Mouse (Mus musculus) adrenal gland, postnatal 14 days (tissue): ENCODE results near the gene Cox14. TPM values are rescaled to one million over a fixed set of nuclear protein-coding genes. Genes with fewer than 3 reads are reported as not detected.

ENCODE experiments used
- DNase-seq: peaks from one replicate; pipeline ENCODE4 v3.0.0; 2021; ENCODE audit warnings: mixed read lengths
- total RNA-seq: library from RNA; stranded (reverse); gene quantifications from 2 replicates; pipeline ENCODE4 v1.2.3, GENCODE M21; 2021

Gene Cox14
- total RNA-seq, 1 experiment from 2014 or later: 177 TPM

DNA sequence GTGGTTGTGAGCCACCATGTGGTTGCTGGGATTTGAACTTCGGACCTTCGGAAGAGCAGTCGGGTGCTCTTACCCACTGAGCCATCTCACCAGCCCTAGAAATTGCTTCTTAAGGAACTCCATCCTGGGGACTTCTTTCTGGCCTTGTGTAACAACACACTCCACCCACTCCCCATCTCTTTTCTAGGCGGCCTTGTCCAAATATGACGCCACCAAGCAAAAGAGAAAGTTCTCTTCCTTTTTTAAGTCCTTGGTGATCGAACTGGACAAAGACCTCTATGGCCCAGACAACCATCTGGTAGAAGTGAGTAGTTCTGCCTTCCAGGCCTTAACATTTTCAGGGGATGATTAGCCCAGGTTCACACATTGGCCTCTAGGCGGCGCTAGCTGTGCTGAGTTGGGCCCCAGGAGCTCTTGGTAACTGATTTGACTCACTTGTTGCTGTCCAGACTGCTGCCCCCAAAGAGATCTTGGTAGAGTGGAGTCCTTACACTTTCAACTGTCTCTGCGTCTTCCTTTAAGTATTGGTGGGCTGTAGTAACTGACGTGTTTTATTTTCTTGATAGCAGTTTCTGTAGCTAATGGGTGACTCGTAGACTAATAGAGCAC is 19.9 kb upstream of the Cox14 start, which contains the start of gene Gm17349:
Gm17349 (minus strand) TSS at position 51 of the 609 bp plus-strand sequence.
- DNase-seq: peak; percentile 87

DNA sequence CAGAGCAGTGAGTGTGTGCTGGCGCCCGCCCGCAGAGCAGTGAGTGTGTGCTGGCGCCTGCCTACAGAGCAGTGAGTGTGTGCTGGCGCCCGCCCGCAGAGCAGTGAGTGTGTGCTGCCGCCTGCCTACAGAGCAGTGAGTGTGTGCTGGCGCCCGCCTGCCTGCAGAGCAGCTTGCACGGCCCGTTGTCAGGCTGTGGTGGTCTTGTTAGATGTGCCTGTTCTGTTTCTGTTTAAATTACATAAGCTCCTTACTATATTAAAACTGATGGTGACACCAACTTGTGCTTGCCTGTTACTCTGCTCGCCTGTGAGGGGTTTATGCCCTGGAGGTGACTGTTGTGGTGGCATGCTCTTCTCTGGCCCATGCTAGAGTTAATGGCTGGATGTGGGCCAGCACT is 17.2 kb upstream of the Cox14 start:
- DNase-seq: no peak

GRCm38 (mm10) chr15:99710221-99711190 is 14.9 kb upstream of the Cox14 start:
- DNase-seq: peak; percentile 38

GRCm38 (mm10) chr15:99711491-99711890 is 13.9 kb upstream of the Cox14 start:
- DNase-seq: no peak

DNA sequence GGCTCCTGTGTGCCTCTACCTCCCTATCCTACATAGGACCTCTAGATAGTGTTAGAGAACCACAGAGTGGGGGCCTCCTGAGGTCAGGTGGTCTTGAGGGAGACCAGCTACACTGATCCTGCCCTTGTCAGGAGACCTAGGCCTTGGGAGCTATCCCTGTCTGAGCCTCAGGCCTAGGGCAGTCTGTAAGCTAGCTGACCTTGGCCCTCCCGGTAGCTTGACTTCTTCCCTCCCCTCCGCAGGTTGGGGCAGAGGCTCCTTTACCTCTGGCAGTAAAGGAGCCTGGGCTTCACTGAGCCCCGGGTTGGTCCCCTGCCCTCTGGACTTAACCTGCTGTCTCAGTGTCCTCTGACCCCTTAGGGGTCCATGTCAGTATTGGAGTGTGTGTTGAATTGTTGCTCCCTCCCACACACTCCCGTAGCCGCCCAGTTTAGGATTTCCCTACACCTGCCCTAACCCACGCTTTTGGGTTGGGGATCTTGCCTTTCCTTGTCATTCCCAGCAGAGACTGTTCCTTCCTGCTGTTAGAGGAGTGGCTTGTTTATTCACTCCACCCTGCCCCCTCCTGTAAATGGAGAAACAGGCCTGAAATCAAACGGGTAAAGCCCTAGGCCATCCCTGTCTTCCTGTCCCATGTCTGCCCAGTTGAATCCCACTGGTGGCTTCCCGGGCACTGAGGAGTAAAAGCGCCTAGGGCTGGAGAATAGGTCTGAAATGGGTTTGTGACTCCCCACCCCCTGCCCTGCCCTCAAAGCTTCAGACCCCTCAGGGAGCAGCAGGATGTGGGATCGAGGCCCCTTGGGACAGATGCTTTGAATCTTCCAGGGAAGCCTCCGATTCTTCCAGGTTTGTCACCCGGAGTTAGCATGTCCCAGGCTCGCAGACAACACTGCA is 12.5 kb upstream of the Cox14 start:
- peak; percentile 25 for DNase-seq

- DNase-seq: peak; percentile 66
Measured at GRCm38 (mm10) chr15:99713569-99713968, 11.8 kb upstream of the Cox14 start.

- DNase-seq: peak; percentile 87
Measured at GRCm38 (mm10) chr15:99714206-99714605, 11.2 kb upstream of the Cox14 start.

DNA sequence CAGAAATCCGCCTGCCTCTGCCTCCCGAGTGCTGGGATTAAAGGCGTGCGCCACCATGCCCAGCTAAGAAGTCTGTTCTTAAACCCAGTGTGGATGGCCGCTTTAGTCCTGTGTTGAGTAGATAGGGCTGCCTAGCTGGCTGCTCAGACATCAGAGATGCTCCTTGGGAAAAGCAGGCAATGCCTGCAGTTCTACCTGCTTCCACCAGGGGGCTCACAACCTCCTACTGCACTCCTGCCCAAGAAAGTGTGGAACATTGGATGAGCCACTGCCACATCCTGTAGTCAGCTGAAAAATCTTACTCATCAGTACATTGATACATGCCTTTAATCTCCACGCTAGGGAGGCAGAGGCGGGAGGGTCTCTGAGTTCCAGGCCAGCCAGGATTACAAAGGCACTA is 10.6 kb upstream of the Cox14 start:
- peak; percentile 87 for DNase-seq

GRCm38 (mm10) chr15:99715361-99715865 is 10.0 kb upstream of the Cox14 start:
- DNase-seq: no peak

- DNase-seq: peak; percentile 73
Measured at GRCm38 (mm10) chr15:99715982-99716746, 9.3 kb upstream of the Cox14 start.

DNA sequence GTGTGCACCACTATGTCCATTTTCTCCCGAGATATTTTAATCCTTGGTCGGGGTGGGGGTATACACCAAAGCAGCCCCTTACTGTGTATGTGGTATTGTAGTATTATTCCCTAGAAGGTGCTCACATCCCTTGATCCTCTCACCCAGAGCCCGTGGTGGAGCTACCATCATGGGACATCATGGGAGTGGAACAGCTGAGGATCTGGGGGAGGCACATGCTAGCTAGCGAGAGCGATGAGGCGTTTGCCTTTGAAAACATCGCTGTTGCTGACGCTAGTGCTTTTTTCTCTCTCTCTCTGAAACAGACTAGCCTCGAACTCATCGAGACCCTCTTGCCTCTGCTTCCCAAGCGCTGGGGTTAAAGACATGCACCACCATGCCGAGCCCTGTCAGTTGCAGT is 8.6 kb upstream of the Cox14 start:
- DNase-seq: peak; percentile 3

GRCm38 (mm10) chr15:99717386-99718334 is 7.8 kb upstream of the Cox14 start, which contains the start of gene Gpd1:
Gene Gpd1, plus strand, starts transcription at chr15:99717515.
- peak; percentile 87 for DNase-seq

DNA sequence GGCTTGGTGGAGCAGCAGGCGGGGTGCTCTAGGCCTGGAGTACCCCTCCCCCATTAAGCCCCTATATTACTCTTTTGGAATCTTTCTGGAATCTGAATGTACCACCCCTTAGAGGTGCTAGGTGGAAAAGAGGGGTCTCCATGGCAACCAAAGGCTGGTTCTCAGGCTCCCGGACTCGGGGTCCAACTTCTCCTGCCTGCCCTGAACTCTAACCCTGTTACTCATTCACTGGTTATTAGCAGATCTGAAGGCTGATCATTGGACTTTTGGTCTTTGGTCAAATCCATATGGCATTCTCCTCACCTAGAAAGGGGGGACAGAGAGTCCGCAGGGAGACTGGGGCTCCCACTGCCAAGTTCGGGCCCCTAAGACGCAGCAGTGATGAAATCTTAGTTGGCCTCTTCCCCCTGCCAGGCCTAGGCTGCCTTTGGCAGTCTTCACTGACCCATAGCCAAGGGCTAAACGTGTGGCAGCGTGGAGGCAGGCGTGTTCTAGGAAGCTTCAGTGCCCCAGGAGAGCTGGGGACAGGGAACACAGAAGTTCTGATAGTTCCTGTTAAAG is 6.9 kb upstream of the Cox14 start:
- peak; percentile 56 for DNase-seq

GRCm38 (mm10) chr15:99719865-99720264 is 5.6 kb upstream of the Cox14 start:
- no peak for DNase-seq

DNA sequence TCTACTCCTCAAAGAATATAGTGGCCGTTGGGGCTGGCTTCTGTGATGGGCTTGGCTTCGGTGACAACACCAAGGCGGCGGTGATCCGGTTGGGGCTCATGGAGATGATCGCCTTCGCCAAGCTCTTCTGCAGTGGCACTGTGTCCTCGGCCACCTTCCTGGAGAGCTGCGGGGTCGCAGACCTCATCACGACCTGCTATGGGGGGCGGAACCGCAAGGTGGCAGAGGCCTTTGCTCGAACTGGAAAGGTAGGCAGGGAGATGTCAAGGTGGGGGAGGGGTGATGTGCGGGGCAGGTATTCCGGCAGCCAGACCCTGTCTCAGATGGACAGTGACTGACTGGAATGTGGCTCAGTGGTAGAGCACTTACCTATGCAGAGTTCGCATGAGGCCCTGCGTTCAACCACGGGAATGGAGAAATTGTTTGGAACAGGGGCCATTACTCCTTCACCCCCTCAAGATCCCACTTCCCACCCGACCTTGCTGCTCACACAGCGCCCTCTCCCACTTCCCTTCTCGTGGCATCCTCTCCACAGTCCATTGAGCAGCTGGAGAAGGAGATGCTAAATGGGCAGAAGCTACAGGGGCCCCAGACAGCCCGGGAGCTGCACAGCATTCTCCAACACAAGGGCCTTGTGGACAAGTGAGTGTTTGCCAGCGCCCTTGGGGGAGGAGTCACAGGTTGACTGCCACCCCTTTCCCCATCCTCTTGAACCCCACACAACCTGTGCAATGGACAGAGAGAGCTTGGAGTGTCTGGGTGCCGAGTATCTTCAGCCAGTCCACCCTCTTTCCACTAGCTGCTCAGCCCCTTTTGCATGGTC is 3.3 kb upstream of the Cox14 start:
- peak; percentile 42 for DNase-seq

- peak; percentile 24 for DNase-seq
Measured at GRCm38 (mm10) chr15:99723120-99723514, 2.3 kb upstream of the Cox14 start.

- peak; percentile 91 for DNase-seq
Measured at GRCm38 (mm10) chr15:99723515-99724291, 1.7 kb upstream of the Cox14 start.
